Mouse (Mus musculus) stomach, postnatal 0 days (tissue): ENCODE measurements around the gene Shisa2.

ENCODE experiments used
- CTCF ChIP-seq: IDR thresholded peaks from 2 replicates; pipeline ENCODE4 v1.5.1; 2016; ENCODE audit warnings: antibody characterized with exemption, low read depth, mild to moderate bottlenecking, moderate library complexity
- EP300 ChIP-seq: optimal IDR thresholded peaks from 2 replicates; pipeline ENCODE3; 2016; ENCODE audit warnings: antibody characterized with exemption

DNA sequence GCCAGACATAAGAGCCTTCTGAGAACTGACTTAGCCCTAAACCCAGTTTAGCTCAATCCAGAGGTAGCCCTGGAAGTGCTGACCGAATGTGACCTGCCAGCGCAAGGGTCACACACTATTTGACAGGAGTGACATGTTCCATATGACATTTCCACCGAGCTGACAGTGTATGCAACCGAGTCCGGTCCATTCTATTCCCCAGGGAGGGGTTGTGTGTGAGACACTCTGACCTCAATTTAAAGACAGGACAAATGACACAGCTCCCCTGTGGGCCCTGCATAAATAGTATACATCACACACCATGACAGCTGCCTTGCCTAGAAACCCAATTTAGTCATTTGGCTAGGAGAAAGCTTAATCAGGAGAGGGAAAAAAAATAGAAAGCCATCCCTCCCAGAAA is 16.7 kb downstream of the Shisa2 start:
- TF ChIP-seq CTCF (no peak), EP300 (no peak)
